Mouse (Mus musculus) B cell, adult 2 months (primary cell): ENCODE measurements at regions not wholly inside any gene's neighbourhood (a gene's known extent, or its start where the extent isn't known, plus 50 kb on each side); places are given as distances from the start of the nearest gene placed in this dataset.
"Not testable (repeated sequence)": the region's sequence is repeated elsewhere in the genome, so short reads cannot be mapped to it uniquely, and the experiment has no call there.

ENCODE experiments used
- DNase-seq, 2 experiments: peaks; one replicate each; pipeline ENCODE4 v3.0.0; 2022

- DNase-seq: no peak
Observed at GRCm38 (mm10) chr11:24925135-24925534, 847.3 kb downstream of the Bcl11a start.

GRCm38 (mm10) chr11:24943646-24944045 lies 865.8 kb downstream of the Bcl11a start:
- no peak for DNase-seq

- no peak for DNase-seq
Observed at GRCm38 (mm10) chr11:24951161-24951560, 873.3 kb downstream of the Bcl11a start.

- DNase-seq: no peak
Observed at GRCm38 (mm10) chr11:24972359-24972758, 894.5 kb downstream of the Bcl11a start.

GRCm38 (mm10) chr11:24980193-24980665 lies 902.4 kb downstream of the Bcl11a start:
- no peak for DNase-seq

GRCm38 (mm10) chr11:24983060-24983629 lies 905.3 kb downstream of the Bcl11a start:
- DNase-seq: no peak

GRCm38 (mm10) chr11:25005491-25005890 lies 927.6 kb downstream of the Bcl11a start:
- no peak for DNase-seq

- DNase-seq: no peak
Observed at GRCm38 (mm10) chr11:25026786-25027185, 948.9 kb downstream of the Bcl11a start.

- DNase-seq: no peak
Observed at GRCm38 (mm10) chr11:25040983-25041382, 963.1 kb downstream of the Bcl11a start.

- DNase-seq: no peak
Observed at GRCm38 (mm10) chr11:25042763-25043162, 964.9 kb downstream of the Bcl11a start.

- DNase-seq: no peak
Observed at GRCm38 (mm10) chr11:25045339-25045738, 967.5 kb downstream of the Bcl11a start.

- DNase-seq: peak; percentile 29 to 33
Observed at GRCm38 (mm10) chr11:25045977-25046376, 968.1 kb downstream of the Bcl11a start.

GRCm38 (mm10) chr11:25055698-25056097 lies 977.8 kb downstream of the Bcl11a start:
- no peak for DNase-seq

GRCm38 (mm10) chr11:25057093-25057521 lies 979.3 kb downstream of the Bcl11a start:
- DNase-seq: no peak

GRCm38 (mm10) chr11:25057543-25057942 lies 979.7 kb downstream of the Bcl11a start:
- DNase-seq: no peak

GRCm38 (mm10) chr11:25063042-25063441 lies 985.2 kb downstream of the Bcl11a start:
- no peak for DNase-seq

GRCm38 (mm10) chr11:25063978-25064377 lies 986.1 kb downstream of the Bcl11a start:
- DNase-seq: no peak

- not testable (repeated sequence) for DNase-seq
Observed at GRCm38 (mm10) chr11:25099976-25100375, 1022.1 kb downstream of the Bcl11a start.

- DNase-seq: no peak
Observed at GRCm38 (mm10) chr11:25104432-25104831, 1026.6 kb downstream of the Bcl11a start.

- no peak for DNase-seq
Observed at GRCm38 (mm10) chr11:25124458-25124857, 1046.6 kb downstream of the Bcl11a start.

- DNase-seq: no peak
Observed at GRCm38 (mm10) chr11:25142226-25142625, 1064.4 kb downstream of the Bcl11a start.

GRCm38 (mm10) chr11:25142833-25143232 lies 1065.0 kb downstream of the Bcl11a start:
- no peak for DNase-seq

- DNase-seq: no peak
Observed at GRCm38 (mm10) chr11:25147287-25147686, 1063.3 kb downstream of the 5730522E02Rik start.

GRCm38 (mm10) chr11:25156705-25157104 lies 1053.9 kb downstream of the 5730522E02Rik start:
- DNase-seq: no peak
